Comparison of ENCODE assay signal across 12 mouse cellular contexts in the genomic region with DNA sequence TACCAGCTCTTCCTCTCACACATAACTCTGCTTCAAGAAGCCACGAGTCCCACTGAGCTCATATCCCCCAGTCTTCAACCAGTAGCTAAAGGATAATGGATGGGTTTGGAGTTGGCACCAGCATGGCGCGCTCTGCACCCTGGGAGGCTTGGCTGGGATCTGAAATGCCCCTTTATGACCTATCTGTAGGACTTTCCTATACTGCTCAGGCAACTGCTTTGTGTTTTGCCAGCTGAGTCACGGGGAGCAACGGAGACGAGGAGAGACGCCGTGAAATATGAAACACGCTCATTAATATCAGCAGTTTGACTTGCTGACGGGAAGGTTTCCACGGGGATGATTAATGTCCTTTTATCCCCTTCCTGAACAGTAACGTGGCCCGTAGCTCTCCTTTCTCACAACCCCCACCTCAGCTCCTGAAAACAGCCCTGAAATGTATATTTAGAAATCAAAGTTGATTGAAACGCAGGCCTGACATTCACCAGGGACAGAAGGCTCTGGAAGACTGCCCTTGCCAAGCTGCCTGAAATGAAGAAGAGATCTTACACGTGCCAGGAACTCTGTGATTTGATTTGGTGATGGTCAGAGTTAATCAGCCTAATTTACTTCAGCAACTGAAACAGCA.
A peak's percentile ranks its signal among the peaks of the same experiment; 100 is the strongest.
DNase-seq lines count a peak whose midpoint lies in the region; ATAC-seq lines count a peak whose summit lies in the region.
"Had no signal": no experiment of that assay in that cellular context is flagged by ENCODE, and none has a peak within 500 bp of the region (broad histone marks: within the 10 kb centered on the region; RNA-seq: fewer than 3 reads in every experiment).

No protein-coding gene starts in this region.

- WGBS in heart, embryonic 15.5 days: 42% methylated on average over 15 of the region's 15 CpGs
- WGBS in heart, embryonic 10.5 days: 65% methylated on average over 15 of the region's 15 CpGs
- 37% methylated on average over 15 of the region's 15 CpGs for WGBS in embryonic facial prominence, embryonic 13.5 days
- 35% methylated on average over 15 of the region's 15 CpGs for whole genome bisulfite sequencing in limb, embryonic 13.5 days

- H3K4me2 ChIP-seq in heart, embryonic 15.5 days: no peak overlapping the region
- H3K4me2 ChIP-seq in embryonic facial prominence, embryonic 13.5 days: no peak overlapping the region
- H3K4me2 ChIP-seq in limb, embryonic 13.5 days (replicated peaks): no peak overlapping the region

- ATAC-seq in heart, embryonic 15.5 days (replicated peaks; ENCODE audit: insufficient number of reproducible peaks, insufficient read depth, low FRiP score, low read depth): no peak; the same call in 1 of the 2 replicates
- ATAC-seq in embryonic facial prominence, embryonic 13.5 days (ENCODE audit: insufficient number of reproducible peaks, insufficient read depth, low FRiP score, low TSS enrichment, low read depth): no peak
- ATAC-seq in limb, embryonic 13.5 days (ENCODE audit: low FRiP score, low read depth): no peak

- peaks cover 8% of the 10 kb centered on the region; the same call in 1 of the 2 replicates for H3K4me1 ChIP-seq in heart, embryonic 15.5 days (replicated peaks)
- H3K4me1 ChIP-seq in heart, embryonic 10.5 days: peaks cover 6% of the 10 kb centered on the region
- H3K4me1 ChIP-seq in embryonic facial prominence, embryonic 13.5 days: peaks cover 12% of the 10 kb centered on the region
- H3K4me1 ChIP-seq in limb, embryonic 13.5 days: peaks cover 26% of the 10 kb centered on the region

- H3K9ac ChIP-seq in heart, embryonic 15.5 days: no peak overlapping the region
- H3K9ac ChIP-seq in embryonic facial prominence, embryonic 13.5 days: no peak overlapping the region
- no peak overlapping the region; the same call in 1 of the 2 replicates for H3K9ac ChIP-seq in limb, embryonic 13.5 days

- no peak overlapping the region for H3K4me3 ChIP-seq in heart, embryonic 15.5 days
- no peak overlapping the region for H3K4me3 ChIP-seq in heart, embryonic 10.5 days
- no peak overlapping the region for H3K4me3 ChIP-seq in embryonic facial prominence, embryonic 13.5 days
- H3K4me3 ChIP-seq in limb, embryonic 13.5 days: no peak overlapping the region

- H3K27ac ChIP-seq in heart, embryonic 15.5 days: 0 out of 2 replicates have a peak overlapping the region, but pooled peaks have one; percentile 11
- no peak overlapping the region for H3K27ac ChIP-seq in heart, embryonic 10.5 days
- peak overlapping the region; percentile 39; the same call in 1 of the 2 replicates for H3K27ac ChIP-seq in embryonic facial prominence, embryonic 13.5 days
- H3K27ac ChIP-seq in limb, embryonic 13.5 days: peak overlapping the region; percentile 39; the same call in 1 of the 2 replicates

- no peaks in the 10 kb centered on the region for H3K36me3 ChIP-seq in heart, embryonic 15.5 days
- no peaks in the 10 kb centered on the region for H3K36me3 ChIP-seq in heart, embryonic 10.5 days
- peaks cover 14% of the 10 kb centered on the region; the same call in 1 of the 2 replicates for H3K36me3 ChIP-seq in embryonic facial prominence, embryonic 13.5 days
- peaks cover 22% of the 10 kb centered on the region for H3K36me3 ChIP-seq in limb, embryonic 13.5 days

- no peak for DNase-seq in heart, embryonic 10.5 days (ENCODE audit: low spot score)
- peak; percentile 34 for DNase-seq in adrenal gland, postnatal 14 days
- no peak for DNase-seq in spleen, postnatal 4 days (ENCODE audit: low spot score in 2 of 2)
- no peak for DNase-seq in left cerebral cortex, adult 11 months (ENCODE audit: low spot score)
- DNase-seq in frontal cortex, postnatal 36 days (ENCODE audit: low spot score in 2 of 2): no peak
- DNase-seq: cerebellum, postnatal 25 days; kidney, adult 8-10 months; liver; lung, postnatal 4 days had no signal

- H3K9me3 ChIP-seq in heart, embryonic 15.5 days (replicated peaks): no peaks in the 10 kb centered on the region
- no peaks in the 10 kb centered on the region for H3K9me3 ChIP-seq in heart, embryonic 10.5 days
- no peaks in the 10 kb centered on the region for H3K9me3 ChIP-seq in embryonic facial prominence, embryonic 13.5 days
- H3K9me3 ChIP-seq in limb, embryonic 13.5 days: no peaks in the 10 kb centered on the region

- no peaks in the 10 kb centered on the region for H3K27me3 ChIP-seq in heart, embryonic 15.5 days
- no peaks in the 10 kb centered on the region for H3K27me3 ChIP-seq in heart, embryonic 10.5 days (ENCODE audit: insufficient read depth, poor library complexity, severe bottlenecking)
- no peaks in the 10 kb centered on the region for H3K27me3 ChIP-seq in embryonic facial prominence, embryonic 13.5 days
- H3K27me3 ChIP-seq in limb, embryonic 13.5 days: no peaks in the 10 kb centered on the region
